Mouse (Mus musculus): ENCODE data around the gene Usp39.
A peak's percentile ranks its signal among the peaks of the same experiment; 100 is the strongest.

Gene Usp39

GRCm38 (mm10) chr6:72302349-72302925 is 42.5 kb downstream of the Usp39 start:
- no peak for DNase-seq (ENCODE audit: low read depth, low spot score)

- DNase-seq (ENCODE audit: low read depth, low spot score): no peak
Measured at GRCm38 (mm10) chr6:72297825-72298224, 47.2 kb downstream of the Usp39 start.

- DNase-seq (ENCODE audit: low read depth, low spot score): no peak
Measured at GRCm38 (mm10) chr6:72292972-72293651, 51.9 kb downstream of the Usp39 start.

DNA sequence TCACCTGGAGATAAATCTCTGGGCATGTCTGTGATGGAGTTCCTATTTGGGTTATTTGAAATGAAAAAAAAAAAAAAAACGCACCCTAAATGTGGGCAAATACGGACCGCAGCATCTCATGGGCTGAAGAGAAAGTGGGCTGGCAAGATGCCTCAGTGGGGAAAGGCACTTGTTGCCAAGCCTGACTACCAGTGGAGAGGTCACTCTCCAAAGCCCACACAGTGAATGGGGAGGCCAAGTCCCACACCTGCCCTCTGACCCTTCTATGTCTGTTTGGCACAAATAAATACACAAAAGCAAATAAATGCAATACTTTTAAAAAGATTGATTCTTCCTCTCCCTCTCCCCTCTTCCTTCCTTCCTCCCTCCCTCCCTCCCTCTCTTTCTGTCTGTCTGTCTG is 55.5 kb downstream of the Usp39 start:
- no peak for DNase-seq (ENCODE audit: low read depth, low spot score)

DNA sequence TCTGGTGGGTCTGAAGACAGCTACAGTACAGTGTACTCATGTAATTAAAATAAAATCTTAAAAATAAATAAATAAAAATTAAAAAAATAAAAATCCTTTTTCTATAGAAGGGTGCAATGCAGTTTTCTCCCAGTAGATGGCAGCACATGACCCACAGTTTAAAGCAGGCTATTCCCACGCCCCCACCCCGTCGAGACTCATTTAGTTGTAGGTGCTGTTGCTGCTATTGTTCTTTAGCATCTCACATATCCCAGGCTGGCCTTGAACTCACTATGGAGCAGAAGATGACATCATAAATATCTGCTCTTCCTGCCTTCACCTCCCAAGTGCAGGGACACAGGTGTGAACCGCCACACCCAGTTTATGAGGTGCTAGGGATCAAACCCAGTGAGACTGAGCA is 61.1 kb downstream of the Usp39 start:
- DNase-seq (ENCODE audit: low read depth, low spot score): peak; percentile 34

GRCm38 (mm10) chr6:72280410-72280998 is 64.5 kb downstream of the Usp39 start:
- no peak for DNase-seq (ENCODE audit: low read depth, low spot score)

DNA sequence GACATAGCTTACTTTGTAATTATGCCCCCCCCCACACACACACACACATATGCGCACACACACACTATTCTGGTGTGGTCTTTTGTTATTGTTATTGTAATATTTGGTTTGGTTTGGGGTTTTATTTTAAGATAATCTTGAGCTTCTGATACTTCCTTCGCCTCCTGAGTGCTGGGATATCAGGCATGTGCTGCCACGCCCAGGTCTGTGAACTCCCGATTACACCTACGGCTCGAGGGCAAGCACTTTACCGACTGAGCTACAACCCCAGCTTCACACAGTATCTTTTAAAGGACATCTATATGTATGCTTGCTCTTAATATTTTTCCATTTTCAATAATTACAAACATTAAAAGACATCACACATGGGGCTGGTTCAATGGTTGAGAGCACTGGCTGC is 65.5 kb downstream of the Usp39 start:
- DNase-seq (ENCODE audit: low read depth, low spot score): no peak

- no peak for DNase-seq (ENCODE audit: low read depth, low spot score)
Measured at GRCm38 (mm10) chr6:72278835-72279234, 66.1 kb downstream of the Usp39 start.

- no peak for DNase-seq (ENCODE audit: low read depth, low spot score)
Measured at GRCm38 (mm10) chr6:72277508-72278166, 67.3 kb downstream of the Usp39 start.

DNA sequence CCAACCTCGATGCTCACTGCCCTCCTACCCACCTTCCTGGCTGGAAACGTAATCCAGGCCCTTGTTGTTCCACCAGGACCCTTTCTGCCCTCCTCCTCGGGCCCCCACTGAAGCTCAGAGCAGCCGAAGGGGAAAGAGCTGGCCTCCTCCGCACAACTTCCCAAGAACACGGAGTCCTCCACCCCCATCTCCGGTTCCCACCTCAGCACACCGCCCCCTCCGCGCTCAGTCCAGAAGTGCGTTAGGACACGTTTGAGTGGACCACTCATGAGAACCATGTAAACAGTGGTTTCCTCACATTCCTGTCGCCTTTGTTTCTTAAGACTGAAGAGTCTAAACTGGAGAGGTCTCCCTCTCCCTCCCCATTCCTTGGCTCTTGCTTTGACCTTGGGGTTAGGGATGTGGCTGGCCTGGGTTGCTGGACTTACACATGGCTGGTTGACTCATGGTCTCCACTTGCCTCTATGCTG is 68.0 kb downstream of the Usp39 start:
- DNase-seq (ENCODE audit: low read depth, low spot score): no peak

DNA sequence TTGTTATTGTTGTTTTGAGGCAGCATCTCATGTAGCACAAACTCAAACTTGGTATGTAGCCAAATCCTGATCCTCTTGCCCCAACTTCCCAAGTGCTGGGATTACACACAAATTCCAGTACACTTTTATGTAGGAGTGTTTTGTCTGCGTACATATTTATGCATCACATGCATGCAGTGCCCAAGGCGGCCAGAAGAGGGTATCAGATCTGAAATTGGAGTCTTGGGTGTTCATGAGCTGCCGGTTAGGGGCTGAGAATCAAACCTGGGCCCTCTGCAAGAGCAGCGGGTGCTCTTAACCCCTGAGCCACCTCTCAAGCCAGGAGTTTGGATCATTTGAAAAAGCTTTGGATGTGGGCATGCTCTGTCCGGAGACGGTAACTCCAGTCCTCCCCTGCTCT is 68.8 kb downstream of the Usp39 start:
- peak; percentile 40 for DNase-seq (ENCODE audit: low read depth, low spot score)

- no peak for DNase-seq (ENCODE audit: low read depth, low spot score)
Measured at GRCm38 (mm10) chr6:72275527-72275926, 69.5 kb downstream of the Usp39 start.

- peak; percentile 23 for DNase-seq (ENCODE audit: low read depth, low spot score)
Measured at GRCm38 (mm10) chr6:72273153-72273552, 71.8 kb downstream of the Usp39 start.

DNA sequence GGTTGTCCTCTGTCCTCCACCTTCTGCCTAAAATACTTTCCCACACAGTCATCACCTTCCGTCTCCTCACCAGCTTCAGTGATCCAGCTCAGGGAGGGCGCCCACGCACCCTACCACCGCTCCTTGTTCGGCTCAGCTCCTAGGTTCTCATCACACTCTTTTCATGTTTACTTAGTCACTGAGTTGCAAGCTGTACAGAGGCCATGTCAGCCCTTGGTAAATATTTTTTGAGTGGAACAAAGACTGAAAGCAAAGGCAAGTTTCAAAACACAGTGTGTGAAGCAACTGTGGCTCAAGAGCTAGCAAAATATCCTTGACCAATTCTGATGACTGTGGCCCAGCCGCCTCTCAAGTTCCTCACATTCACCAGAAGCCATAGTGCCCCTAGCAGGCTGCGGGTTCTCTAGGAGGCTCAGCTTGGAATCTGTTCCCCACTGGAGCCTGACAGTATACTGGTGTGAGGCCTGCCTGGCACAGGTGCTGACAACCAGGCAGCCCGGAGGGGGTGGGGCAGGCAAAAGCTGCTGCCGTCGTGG is 72.8 kb downstream of the Usp39 start:
- no peak for DNase-seq (ENCODE audit: low read depth, low spot score)

DNA sequence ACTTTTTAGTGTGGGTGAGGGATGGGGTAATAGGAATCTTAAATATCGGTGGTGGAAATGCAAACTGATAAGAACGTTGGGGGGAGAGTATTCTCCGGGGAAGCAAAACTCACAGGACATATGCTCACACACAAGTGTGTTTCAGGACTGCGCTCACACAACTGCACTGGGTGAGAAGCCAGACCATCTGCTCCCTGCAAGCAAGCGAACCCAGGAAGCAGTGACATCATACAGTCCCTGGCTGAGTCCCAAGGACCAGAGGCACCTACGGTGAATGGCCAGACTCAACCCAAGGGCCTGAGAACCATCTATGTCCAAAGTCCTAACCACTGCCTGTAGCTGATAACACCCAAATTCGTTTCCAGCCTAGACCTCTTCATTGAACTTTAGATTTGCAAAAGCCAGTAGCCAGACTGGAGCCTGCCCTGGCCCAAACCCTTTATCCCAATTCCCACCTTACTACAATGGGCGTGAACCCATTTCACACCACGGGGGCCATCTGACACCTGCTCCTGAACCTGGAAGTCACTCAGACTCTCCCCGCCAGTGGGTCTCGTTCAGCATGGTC is 73.9 kb downstream of the Usp39 start:
- DNase-seq (ENCODE audit: low read depth, low spot score): no peak

DNA sequence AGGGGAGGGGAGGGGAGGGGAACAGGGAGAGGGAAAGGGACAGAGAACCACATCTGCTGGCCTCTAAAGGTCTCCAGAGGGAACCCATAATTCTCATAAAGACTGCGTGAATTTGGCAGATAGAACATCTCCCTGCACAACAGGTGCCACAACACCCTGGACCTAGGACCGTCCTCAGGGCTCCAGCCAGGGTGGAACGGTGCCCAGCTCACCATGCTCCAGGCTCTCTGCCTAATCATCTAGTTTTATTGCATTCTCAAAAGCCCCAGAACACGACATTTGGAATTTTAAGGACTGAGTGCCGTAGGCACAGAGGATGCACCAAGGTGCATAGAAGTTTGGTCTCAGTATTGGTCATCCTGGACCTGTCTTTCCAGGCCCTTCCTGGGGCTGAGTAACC is 74.7 kb downstream of the Usp39 start:
- no peak for DNase-seq (ENCODE audit: low read depth, low spot score)

All from ES-CJ7 (cell line).